Mouse (Mus musculus) limb, embryonic 14.5 days (tissue): Measurements from ENCODE around the gene Ndufs2. TPM values are rescaled to one million over a fixed set of nuclear protein-coding genes. Genes with fewer than 3 reads are reported as not detected.
A peak's percentile ranks its signal among the peaks of the same experiment; 100 is the strongest.

Source experiments
- ATAC-seq: fragments of 200-750 bp; cut with Nextera tagmentation; 2 replicates; pipeline ENCODE4 v1.8.0; 2017; ENCODE audit warnings: low read depth, moderate number of reproducible peaks, moderate TSS enrichment; ENCODE audit not compliant: low FRiP score
- DNase-seq: peaks from one replicate; pipeline ENCODE4 v3.0.0-alpha.2; 2015; ENCODE audit warnings: low spot score
- H3K27ac ChIP-seq: fragments of 300-500 bp; sonication (generic); replicated peaks from 2 replicates; pipeline ENCODE4 v1.5.1; 2014; ENCODE audit warnings: low read depth, mild to moderate bottlenecking, low read length, moderate library complexity, mixed read lengths
- H3K27me3 ChIP-seq: fragments of 300-500 bp; sonication (generic); 2 replicates; pipeline ENCODE4 v1.6.1; 2014; ENCODE audit warnings: low read length, mixed read lengths; ENCODE audit not compliant: control insufficient read depth, insufficient read depth
- H3K36me3 ChIP-seq: fragments of 300-500 bp; sonication (generic); 2 replicates; pipeline ENCODE4 v1.6.1; 2014; ENCODE audit warnings: mild to moderate bottlenecking, low read length, moderate library complexity, mixed read lengths; ENCODE audit not compliant: control insufficient read depth, insufficient read depth
- H3K4me1 ChIP-seq: fragments of 300-500 bp; sonication (generic); 2 replicates; pipeline ENCODE4 v1.6.1; 2014; ENCODE audit warnings: antibody characterized with exemption, low read length, mixed read lengths; ENCODE audit not compliant: control insufficient read depth, insufficient read depth
- H3K4me2 ChIP-seq: fragments of 300-500 bp; sonication (generic); replicated peaks from 2 replicates; pipeline ENCODE4 v1.6.1; 2014; ENCODE audit warnings: low read depth, mild to moderate bottlenecking, low read length, moderate library complexity; ENCODE audit not compliant: severe bottlenecking
- H3K4me3 ChIP-seq: fragments of 300-500 bp; sonication (generic); replicated peaks from 2 replicates; pipeline ENCODE4 v1.5.1; 2014; ENCODE audit warnings: low read length
- H3K9ac ChIP-seq: fragments of 300-500 bp; sonication (generic); 2 replicates; pipeline ENCODE4 v1.6.1; 2014; ENCODE audit warnings: mild to moderate bottlenecking, low read depth, low read length, moderate library complexity; ENCODE audit not compliant: severe bottlenecking
- H3K9me3 ChIP-seq: fragments of 300-500 bp; sonication (generic); 2 replicates; pipeline ENCODE4 v1.6.1; 2016; ENCODE audit warnings: low read length; ENCODE audit not compliant: control insufficient read depth
- POLR2A ChIP-seq: fragments of 200-500 bp; IDR thresholded peaks from 2 replicates; pipeline ENCODE4 v1.8.0; 2012; ENCODE audit warnings: inconsistent platforms, mild to moderate bottlenecking, moderate library complexity, borderline replicate concordance; ENCODE audit not compliant: insufficient read depth, insufficient read length; ENCODE audit errors: extremely low read depth
- WGBS: fragments of 180-500 bp; shearing (Covaris S2); extraction: QIAGEN DNeasy Blood & Tissue Kit; methylation state at CpG from one replicate; pipeline ENCODE4 v1.1.7; 2014; 5-methylcytosine and 5-hydroxymethylcytosine counted together
- polyA plus RNA-seq, 2 experiments: library from polyadenylated mRNA; depleted of rRNA in 1 of 2; stranded (reverse) in 1 of 2; unstranded in 1 of 2; fragments of >200 nt; fragmentation: Nextera tagmentation in 1 of 2; extraction: Ambion mirVana in 1 of 2; gene quantifications; 2 replicates each; pipeline versions ENCODE4 v1.2.1 to v1.2.3; 2012 to 2014

Ndufs2 gene
- polyA plus RNA-seq, 2 experiments, result 151 to 216 TPM

DNA sequence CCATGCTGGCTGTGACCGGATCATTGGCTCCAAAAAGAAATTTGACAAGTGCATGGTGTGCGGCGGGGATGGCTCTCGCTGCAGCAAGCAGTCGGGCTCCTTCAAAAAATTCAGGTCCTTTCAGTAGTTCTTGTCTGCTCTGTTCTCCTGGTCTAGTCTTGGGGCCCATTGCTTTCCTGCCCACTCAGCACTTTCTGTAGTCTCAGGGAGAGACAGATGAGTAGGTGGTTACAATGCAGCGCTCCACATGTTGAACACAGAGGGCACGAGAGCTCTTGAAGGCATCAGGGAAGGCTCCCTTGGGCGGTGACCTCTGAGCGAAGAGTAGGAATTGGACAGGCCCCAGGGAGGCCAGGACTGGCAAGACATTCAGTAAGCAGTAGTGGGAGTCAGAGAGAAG, 6.6 kb upstream of the Ndufs2 start:
- ATAC-seq, result no peak
- Histone ChIP-seq H3K4me2 (no peak overlapping the region), H3K36me3 (peaks cover 44% of the 10 kb centered on the region), H3K9ac (no peak overlapping the region), H3K4me3 (no peak overlapping the region), H3K4me1 (peaks cover 9% of the 10 kb centered on the region), H3K27me3 (no peaks in the 10 kb centered on the region), H3K9me3 (no peaks in the 10 kb centered on the region), H3K27ac (no peak overlapping the region)
- DNase-seq, result no peak
- 89% methylated on average over 9 of the region's 9 CpGs for WGBS
- TF ChIP-seq POLR2A, result no peak

DNA sequence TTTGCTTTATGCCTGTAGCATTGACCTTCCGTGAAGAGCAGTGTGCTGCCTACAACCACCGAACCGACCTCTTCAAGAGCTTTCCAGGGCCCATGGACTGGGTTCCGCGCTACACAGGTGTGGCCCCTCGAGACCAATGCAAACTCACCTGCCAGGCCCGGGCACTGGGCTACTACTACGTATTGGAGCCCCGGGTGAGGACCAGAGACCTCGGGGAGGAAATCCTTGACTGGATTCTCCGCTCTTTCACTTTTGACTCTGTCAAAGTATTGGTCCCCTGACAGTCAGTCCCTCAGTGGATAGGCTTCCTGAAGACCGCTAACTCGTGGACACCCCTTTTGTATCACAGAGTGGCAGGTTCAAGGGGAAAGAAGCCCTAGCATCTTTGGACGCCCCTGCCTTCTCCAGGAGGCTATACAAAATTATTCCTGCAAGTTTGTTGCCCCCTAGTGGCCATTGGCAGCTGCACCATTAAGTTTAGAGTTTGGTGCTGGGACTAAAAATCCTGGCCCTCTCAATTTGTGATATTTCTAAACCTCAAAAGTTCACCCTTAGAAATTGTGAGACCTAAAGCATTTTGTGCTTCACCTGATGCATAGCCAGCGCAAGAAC, 5.9 kb upstream of the Ndufs2 start:
- no peak overlapping the region for H3K4me3 ChIP-seq
- ATAC-seq, result no peak
- H3K4me1 ChIP-seq, result peaks cover 8% of the 10 kb centered on the region
- peaks cover 44% of the 10 kb centered on the region for H3K36me3 ChIP-seq
- no peak overlapping the region for H3K9ac ChIP-seq
- no peaks in the 10 kb centered on the region for H3K27me3 ChIP-seq
- H3K9me3 ChIP-seq, result no peaks in the 10 kb centered on the region
- H3K27ac ChIP-seq, result no peak overlapping the region
- 61% methylated on average over 15 of the region's 15 CpGs for WGBS
- H3K4me2 ChIP-seq, result no peak overlapping the region
- peak; percentile 78 for DNase-seq
- TF ChIP-seq POLR2A, result no peak

DNA sequence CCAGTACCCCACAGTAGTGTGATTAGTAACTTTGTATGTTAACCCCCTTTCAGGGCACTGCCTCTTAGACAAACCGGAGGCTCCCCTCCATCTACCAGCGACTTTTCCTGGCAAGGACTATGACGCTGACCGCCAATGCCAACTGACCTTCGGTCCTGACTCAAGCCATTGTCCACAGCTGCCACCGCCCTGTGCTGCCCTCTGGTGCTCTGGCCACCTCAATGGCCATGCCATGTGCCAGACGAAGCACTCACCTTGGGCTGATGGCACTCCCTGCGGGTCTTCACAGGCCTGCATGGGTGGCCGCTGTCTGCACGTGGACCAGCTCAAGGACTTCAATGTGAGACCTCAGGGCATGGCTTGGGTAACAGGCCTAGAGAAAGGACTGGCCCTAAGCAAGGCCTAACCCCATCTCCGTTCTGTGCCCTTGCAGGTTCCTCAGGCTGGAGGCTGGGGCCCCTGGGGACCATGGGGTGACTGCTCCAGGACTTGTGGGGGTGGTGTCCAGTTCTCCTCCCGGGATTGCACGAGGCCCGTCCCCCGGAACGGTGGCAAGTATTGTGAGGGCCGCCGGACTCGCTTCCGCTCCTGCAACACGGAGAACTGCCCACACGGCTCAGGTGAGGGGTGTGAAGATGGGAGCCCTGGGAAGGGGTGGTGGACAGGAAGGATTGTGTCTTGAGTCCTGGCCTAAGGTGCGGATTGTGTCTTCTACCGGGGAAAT, 5.1 kb upstream of the Ndufs2 start:
- no peak overlapping the region for H3K4me3 ChIP-seq
- no peak overlapping the region for H3K27ac ChIP-seq
- no peaks in the 10 kb centered on the region for H3K27me3 ChIP-seq
- no peak for TF ChIP-seq POLR2A
- peaks cover 44% of the 10 kb centered on the region for H3K36me3 ChIP-seq
- H3K9ac ChIP-seq, result no peak overlapping the region
- no peak overlapping the region for H3K4me2 ChIP-seq
- DNase-seq (no peak), ATAC-seq (no peak)
- no peaks in the 10 kb centered on the region for H3K9me3 ChIP-seq
- WGBS, result 91% methylated on average over 24 of the region's 24 CpGs
- H3K4me1 ChIP-seq, result peaks cover 12% of the 10 kb centered on the region

DNA sequence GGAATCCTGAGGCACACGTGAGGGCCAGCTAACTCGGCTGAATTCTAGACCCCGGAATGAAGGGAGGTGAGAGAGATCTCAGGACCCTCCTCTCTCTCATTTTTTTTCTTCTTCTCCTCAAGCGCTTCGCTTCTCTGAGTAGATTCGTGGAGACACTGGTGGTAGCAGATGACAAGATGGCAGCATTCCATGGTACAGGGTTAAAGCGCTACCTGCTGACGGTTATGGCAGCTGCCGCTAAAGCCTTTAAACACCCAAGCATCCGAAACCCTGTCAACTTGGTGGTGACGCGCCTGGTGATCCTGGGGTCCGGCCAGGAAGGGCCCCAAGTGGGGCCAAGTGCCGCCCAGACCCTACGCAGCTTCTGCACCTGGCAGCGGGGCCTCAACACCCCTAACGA, 1.2 kb upstream of the Ndufs2 start:
- DNase-seq (peak; percentile 30), ATAC-seq (peak; percentile 4)
- Histone ChIP-seq H3K27ac (peak overlapping the region; percentile 94), H3K9me3 (no peaks in the 10 kb centered on the region), H3K4me1 (peaks cover 40% of the 10 kb centered on the region), H3K9ac (peak overlapping the region; percentile 52), H3K36me3 (peaks cover 23% of the 10 kb centered on the region), H3K27me3 (no peaks in the 10 kb centered on the region), H3K4me3 (peak overlapping the region; percentile 39), H3K4me2 (peak overlapping the region; percentile 70)
- TF ChIP-seq POLR2A, result no peak
- WGBS, result 37% methylated on average over 17 of the region's 17 CpGs

DNA sequence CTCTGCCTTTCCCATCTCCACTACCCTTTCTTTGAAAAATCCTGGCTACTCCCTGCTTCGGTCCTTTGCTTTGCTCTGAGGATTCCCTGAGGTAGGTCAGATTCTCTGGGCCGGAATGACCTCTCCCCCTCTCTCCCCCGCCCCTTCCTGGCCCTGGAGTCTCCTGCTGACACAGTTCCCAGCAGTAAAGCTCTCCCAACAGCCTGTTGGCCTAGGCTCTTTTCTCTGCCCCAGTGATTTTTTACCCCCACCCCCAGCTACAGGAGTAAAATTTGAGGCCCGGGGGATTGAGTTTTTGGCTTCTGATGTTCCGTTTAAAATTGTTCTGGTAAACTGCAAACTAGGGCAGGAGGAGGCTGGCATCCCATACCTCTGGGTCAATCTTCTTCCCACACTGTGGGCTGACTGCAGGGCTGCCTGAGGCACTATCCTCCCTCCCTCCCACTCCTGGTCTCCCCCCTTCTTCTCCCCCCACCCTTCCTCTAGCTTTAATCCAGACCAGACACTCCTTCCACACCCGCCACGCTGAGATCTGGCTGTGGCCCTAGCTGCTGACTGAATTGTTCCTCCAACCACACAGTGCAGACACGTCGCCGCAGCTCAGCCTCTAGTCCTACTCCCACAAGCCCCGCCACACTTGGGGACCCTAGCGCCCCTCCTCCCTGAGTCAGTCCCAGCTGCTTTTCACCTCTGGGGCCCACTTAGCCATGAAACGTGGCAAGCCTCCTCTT, 571 bp upstream of the Ndufs2 start:
- TF ChIP-seq POLR2A, result no peak
- WGBS, result 2% methylated on average over 13 of the region's 13 CpGs
- Histone ChIP-seq H3K36me3 (peaks cover 21% of the 10 kb centered on the region; the same call in 1 of the 2 replicates), H3K4me2 (peak overlapping the region; percentile 70), H3K4me1 (peaks cover 40% of the 10 kb centered on the region), H3K27ac (peak overlapping the region; percentile 94), H3K4me3 (peak overlapping the region; percentile 39), H3K9ac (peak overlapping the region; percentile 52), H3K9me3 (no peaks in the 10 kb centered on the region), H3K27me3 (no peaks in the 10 kb centered on the region)
- DNase-seq, result peak; percentile 77
- ATAC-seq, result peak; percentile 51
